Mouse (Mus musculus) megakaryocyte, embryonic 14.5 days (primary cell): ENCODE measurements around the gene H2afy2.

Experiments
- FLI1 ChIP-seq: IDR thresholded peaks from 2 replicates; pipeline ENCODE4 v1.6.1; 2012; ENCODE audit warnings: low read length, inconsistent platforms, mixed read lengths
- GATA1 ChIP-seq: IDR thresholded peaks from 3 replicates; pipeline ENCODE4 v1.6.1; 2012; ENCODE audit warnings: mixed read lengths, low read length, inconsistent platforms, borderline replicate concordance

DNA sequence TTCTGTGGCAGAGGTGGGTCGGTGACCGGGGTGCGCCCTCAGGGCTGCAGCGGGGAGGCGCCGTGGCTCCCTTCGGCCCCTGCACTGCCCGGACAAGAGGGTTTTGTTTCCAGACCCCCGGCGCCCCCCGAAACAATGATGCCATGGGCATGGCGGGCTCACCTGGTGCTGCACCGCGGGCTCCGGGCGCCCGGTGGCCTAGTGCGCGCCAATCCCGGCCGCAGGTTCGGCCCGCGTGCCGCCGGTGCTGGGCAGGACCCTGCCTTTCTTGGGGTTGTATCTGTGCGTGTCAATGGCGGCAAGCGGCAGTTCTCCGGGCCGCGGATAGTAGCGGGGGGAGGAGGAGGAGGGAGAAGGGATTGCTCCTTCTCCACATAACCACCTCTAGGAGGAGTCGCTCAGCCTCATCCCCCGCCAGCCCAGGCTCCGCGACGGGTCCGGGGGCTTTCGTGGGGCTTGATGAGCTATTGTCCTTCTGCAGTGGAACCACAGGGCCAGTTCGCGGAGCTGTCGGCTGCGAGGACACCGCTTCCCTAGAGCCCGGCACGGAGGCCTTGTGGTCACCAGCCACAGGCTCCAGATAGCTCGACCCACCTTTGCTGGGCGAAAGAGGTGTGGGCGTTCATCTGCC, at the start of gene H2afy2:
- TF ChIP-seq GATA1, result no peak
- no peak for TF ChIP-seq FLI1
